Mouse (Mus musculus) brain, embryonic 14.5 days (tissue): ENCODE measurements at regions not wholly inside any gene's neighbourhood (a gene's known extent, or its start where the extent isn't known, plus 50 kb on each side); places are given as distances from the start of the nearest gene placed in this dataset.

Source experiments
- CTCF ChIP-seq: fragments of 200-500 bp; IDR thresholded peaks from 2 replicates; pipeline ENCODE4 v1.5.1; 2012; ENCODE audit warnings: inconsistent platforms, mild to moderate bottlenecking, moderate library complexity, borderline replicate concordance; ENCODE audit not compliant: insufficient read depth, insufficient read length; ENCODE audit errors: extremely low read depth
- POLR2A ChIP-seq: fragments of 200-500 bp; IDR thresholded peaks from 2 replicates; pipeline ENCODE4 v1.6.1; 2012; ENCODE audit warnings: mild to moderate bottlenecking, inconsistent platforms, borderline replicate concordance; ENCODE audit not compliant: poor library complexity, insufficient read depth, insufficient read length, severe bottlenecking; ENCODE audit errors: extremely low read depth

- no peak for TF ChIP-seq CTCF
- peak; percentile 78; the same call in 1 of the 2 replicates for TF ChIP-seq POLR2A
These were observed 277.1 kb downstream of the Ptprc start for GRCm38 (mm10) chr1:137898397-137898796.
